In genomic region chr17:36799921-36800462, GRCm38 (mm10) we compare ENCODE assay signal across 30 mouse cellular contexts. TPM values are rescaled to one million over a fixed set of nuclear protein-coding genes. Genes with fewer than 3 reads are reported as not detected.
"Had no signal": no experiment of that assay in that cellular context is flagged by ENCODE, and none has a peak within 500 bp of the region (broad histone marks: within the 10 kb centered on the region; RNA-seq: fewer than 3 reads in every experiment).

No protein-coding gene starts in this region.

RNA-seq across cellular contexts. Expression of gene H2-M10.6, which starts 12.0 kb away (rescaled TPM):
- polyA plus RNA-seq: limb, embryonic 10.5 days; limb, embryonic 11.5 days; limb, embryonic 12.5 days; limb, embryonic 13.5 days; limb, embryonic 14.5 days; limb, embryonic 15.5 days; liver, adult 2 months; liver, embryonic 11.5 days; liver, embryonic 12.5 days; liver, embryonic 13.5 days; liver, embryonic 14.5 days; liver, embryonic 15.5 days; liver, embryonic 16.5 days; liver, postnatal 0 days; lung, adult 2 months; lung, embryonic 14.5 days; lung, embryonic 15.5 days; lung, embryonic 16.5 days; lung, postnatal 0 days; macrophage; midbrain, embryonic 10.5 days; midbrain, embryonic 11.5 days; midbrain, embryonic 12.5 days; midbrain, embryonic 13.5 days; midbrain, embryonic 14.5 days; midbrain, embryonic 15.5 days; midbrain, embryonic 16.5 days; midbrain, postnatal 0 days; myocyte; neural tube, embryonic 11.5 days had no signal

RNA-seq across cellular contexts. Expression of gene H2-M10.5, which starts 27.3 kb away (rescaled TPM):
- polyA plus RNA-seq: limb, embryonic 10.5 days; limb, embryonic 11.5 days; limb, embryonic 12.5 days; limb, embryonic 13.5 days; limb, embryonic 14.5 days; limb, embryonic 15.5 days; liver, adult 2 months; liver, embryonic 11.5 days; liver, embryonic 12.5 days; liver, embryonic 13.5 days; liver, embryonic 14.5 days; liver, embryonic 15.5 days; liver, embryonic 16.5 days; liver, postnatal 0 days; lung, adult 2 months; lung, embryonic 14.5 days; lung, embryonic 15.5 days; lung, embryonic 16.5 days; lung, postnatal 0 days; macrophage; midbrain, embryonic 10.5 days; midbrain, embryonic 11.5 days; midbrain, embryonic 12.5 days; midbrain, embryonic 13.5 days; midbrain, embryonic 14.5 days; midbrain, embryonic 15.5 days; midbrain, embryonic 16.5 days; midbrain, postnatal 0 days; myocyte; neural tube, embryonic 11.5 days had no signal
